Mouse (Mus musculus) intestine, postnatal 0 days (tissue): ENCODE data around the gene Ccdc194. TPM values are rescaled to one million over a fixed set of nuclear protein-coding genes. Genes with fewer than 3 reads are reported as not detected.

Source experiments
- ATAC-seq: fragments of 200-750 bp; cut with Nextera tagmentation; 2 replicates; pipeline ENCODE4 v1.8.0; 2017; ENCODE audit warnings: mild to moderate bottlenecking, moderate TSS enrichment, moderate library complexity
- H3K27ac ChIP-seq: fragments of 300-500 bp; sonication (generic); 2 replicates; pipeline ENCODE4 v1.5.1; 2014; ENCODE audit warnings: mild to moderate bottlenecking, low read depth, low read length, moderate library complexity
- H3K27me3 ChIP-seq: fragments of 300-500 bp; sonication (generic); replicated peaks from 2 replicates; pipeline ENCODE4 v1.6.1; 2014; ENCODE audit warnings: low read length, mixed read lengths; ENCODE audit not compliant: control insufficient read depth, insufficient read depth
- H3K36me3 ChIP-seq: fragments of 300-500 bp; sonication (generic); 2 replicates; pipeline ENCODE4 v1.6.1; 2014; ENCODE audit warnings: mild to moderate bottlenecking, moderate library complexity; ENCODE audit not compliant: control insufficient read depth, insufficient read depth
- H3K4me1 ChIP-seq: fragments of 300-500 bp; sonication (generic); replicated peaks from 2 replicates; pipeline ENCODE4 v1.6.1; 2014; ENCODE audit warnings: antibody characterized with exemption, low read length, mixed read lengths; ENCODE audit not compliant: control insufficient read depth, insufficient read depth
- H3K4me2 ChIP-seq: fragments of 300-500 bp; sonication (generic); replicated peaks from 2 replicates; pipeline ENCODE4 v1.6.1; 2014; ENCODE audit warnings: low read depth, mild to moderate bottlenecking, moderate library complexity
- H3K4me3 ChIP-seq: fragments of 300-500 bp; sonication (generic); 2 replicates; pipeline ENCODE4 v1.5.1; 2014; ENCODE audit warnings: low read depth, low read length
- H3K9ac ChIP-seq: fragments of 300-500 bp; sonication (generic); 2 replicates; pipeline ENCODE4 v1.6.1; 2014; ENCODE audit warnings: mild to moderate bottlenecking, low read depth, low read length
- H3K9me3 ChIP-seq: fragments of 300-500 bp; sonication (generic); 2 replicates; pipeline ENCODE4 v1.6.1; 2016; ENCODE audit warnings: mixed run types; ENCODE audit not compliant: control insufficient read depth
- CTCF ChIP-seq: sonication (generic); IDR thresholded peaks from 2 replicates; pipeline ENCODE4 v1.5.1; 2016; ENCODE audit warnings: low read depth, mild to moderate bottlenecking, control low read depth, antibody characterized with exemption, moderate library complexity
- WGBS: fragments of 180-500 bp; shearing (Covaris S2); extraction: QIAGEN DNeasy Blood & Tissue Kit; methylation state at CpG from one replicate; pipeline ENCODE4 v1.1.7; 2014; 5-methylcytosine and 5-hydroxymethylcytosine counted together
- polyA plus RNA-seq: library from polyadenylated mRNA; unstranded; fragments of >200 nt; fragmentation: Nextera tagmentation; extraction: Ambion mirVana; gene quantifications from 2 replicates; pipeline ENCODE4 v1.2.1, GENCODE M21; 2015

Ccdc194 gene
- polyA plus RNA-seq, 1 experiment from 2014 or later = 0.08 TPM

DNA sequence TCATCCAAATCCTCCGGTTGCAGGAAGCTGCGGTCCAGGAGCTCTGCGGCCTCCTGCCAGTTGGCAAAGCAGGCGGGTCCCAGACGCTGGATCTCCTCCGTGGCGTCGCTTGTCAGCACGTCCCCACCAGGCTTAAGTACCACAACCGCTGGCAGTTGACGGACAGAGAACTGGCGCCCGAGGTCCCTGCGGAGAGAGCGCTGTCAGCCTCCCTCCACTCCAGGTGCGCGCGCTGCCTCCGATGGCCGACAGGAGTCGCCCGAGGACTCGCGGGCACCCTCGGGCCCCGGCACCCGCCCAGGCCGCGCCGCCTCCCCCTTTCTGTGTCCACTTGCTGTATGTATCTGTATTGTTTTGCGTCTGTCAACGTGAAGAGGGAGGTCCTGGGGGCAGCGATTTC, 37.2 kb upstream of the Ccdc194 start:
- no peak overlapping the region for H3K27ac ChIP-seq
- no peaks in the 10 kb centered on the region; the same call in 1 of the 2 replicates for H3K9me3 ChIP-seq
- TF ChIP-seq CTCF = peak; percentile 95
- H3K4me3 ChIP-seq = 0 out of 2 replicates have a peak overlapping the region, but pooled peaks have one; percentile 5
- peaks cover 5% of the 10 kb centered on the region for H3K4me1 ChIP-seq
- WGBS = under 1% methylated on average over 33 of the region's 33 CpGs
- H3K27me3 ChIP-seq = peaks cover 45% of the 10 kb centered on the region
- no peaks in the 10 kb centered on the region for H3K36me3 ChIP-seq
- peak; percentile 58 for ATAC-seq
- H3K4me2 ChIP-seq = peak overlapping the region; percentile 57
- no peak overlapping the region for H3K9ac ChIP-seq

DNA sequence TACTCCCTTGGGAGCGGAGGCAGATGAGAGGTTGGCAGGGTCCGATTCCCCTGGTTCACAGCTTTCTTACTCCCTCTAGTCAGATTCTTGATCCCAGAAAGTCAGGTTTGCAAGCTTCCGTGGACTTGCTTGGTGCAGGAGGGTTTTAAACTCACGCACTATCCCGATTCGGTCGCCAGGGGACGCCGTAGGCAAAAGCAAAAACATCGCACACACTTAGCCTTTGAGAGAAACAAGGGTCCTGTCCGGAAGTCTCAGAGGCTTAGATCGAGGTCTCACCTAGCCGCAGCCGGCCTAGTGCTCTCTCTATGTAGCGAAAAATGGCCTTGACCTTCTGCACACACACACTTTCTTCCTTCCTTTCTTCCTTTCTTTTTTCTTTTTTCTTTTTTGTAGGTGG, 35.9 kb upstream of the Ccdc194 start:
- H3K4me3 ChIP-seq = no peak overlapping the region
- H3K36me3 ChIP-seq = no peaks in the 10 kb centered on the region
- H3K4me1 ChIP-seq = peaks cover 5% of the 10 kb centered on the region
- peaks cover 50% of the 10 kb centered on the region for H3K27me3 ChIP-seq
- H3K4me2 ChIP-seq = no peak overlapping the region
- H3K9me3 ChIP-seq = no peaks in the 10 kb centered on the region; the same call in 1 of the 2 replicates
- 3% methylated on average over 15 of the region's 15 CpGs for WGBS
- no peak overlapping the region for H3K9ac ChIP-seq
- H3K27ac ChIP-seq = no peak overlapping the region
- no peak for ATAC-seq
- TF ChIP-seq CTCF = peak; percentile 95

DNA sequence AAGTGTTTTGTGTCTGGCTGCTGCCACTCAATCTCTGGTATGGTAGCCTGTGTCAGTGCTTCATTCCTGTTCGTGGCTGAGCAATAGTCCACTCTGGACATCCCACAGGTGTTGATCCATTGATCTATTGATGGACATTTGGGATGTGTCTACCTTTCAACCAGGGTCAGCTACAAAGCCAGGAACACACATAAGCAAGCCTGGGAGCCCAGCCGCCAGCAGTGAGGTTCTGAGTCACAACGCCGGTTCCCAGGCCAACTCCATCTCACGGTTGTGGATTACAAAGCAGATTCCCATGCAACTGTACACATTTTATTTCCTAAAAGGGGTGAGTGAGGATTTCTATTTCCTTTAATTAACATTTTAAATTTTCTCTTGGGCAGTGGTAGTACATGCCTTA, 35.3 kb upstream of the Ccdc194 start:
- H3K9ac ChIP-seq = no peak overlapping the region
- 82% methylated on average over 5 of the region's 5 CpGs for WGBS
- no peak for TF ChIP-seq CTCF
- H3K27me3 ChIP-seq = peaks cover 50% of the 10 kb centered on the region
- no peak for ATAC-seq
- peaks cover 5% of the 10 kb centered on the region for H3K4me1 ChIP-seq
- no peak overlapping the region for H3K4me2 ChIP-seq
- H3K36me3 ChIP-seq = no peaks in the 10 kb centered on the region
- H3K9me3 ChIP-seq = no peaks in the 10 kb centered on the region; the same call in 1 of the 2 replicates
- no peak overlapping the region for H3K27ac ChIP-seq
- H3K4me3 ChIP-seq = no peak overlapping the region

DNA sequence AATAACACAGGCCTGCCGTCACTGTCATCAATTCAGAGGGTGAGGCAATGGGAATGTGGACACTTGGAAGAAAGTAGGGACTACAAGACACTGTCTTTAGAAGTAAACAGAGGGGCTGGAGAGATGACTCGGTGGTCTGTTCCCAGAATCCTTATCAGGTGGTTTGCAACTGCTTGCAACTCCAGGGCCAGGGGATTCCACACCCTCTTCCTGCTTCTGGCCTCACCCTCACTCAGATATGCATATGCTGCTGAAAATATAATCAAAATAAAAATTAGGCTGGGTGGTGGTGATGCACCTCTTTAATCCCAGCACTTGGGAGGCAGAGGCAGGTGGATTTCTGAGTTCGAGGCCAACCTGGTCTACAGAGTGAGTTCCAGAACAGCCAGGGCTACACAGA, 34.6 kb upstream of the Ccdc194 start:
- Histone ChIP-seq H3K27ac (no peak overlapping the region), H3K36me3 (no peaks in the 10 kb centered on the region), H3K4me3 (no peak overlapping the region), H3K9ac (no peak overlapping the region), H3K27me3 (peaks cover 55% of the 10 kb centered on the region), H3K4me1 (peaks cover 5% of the 10 kb centered on the region), H3K4me2 (no peak overlapping the region), H3K9me3 (no peaks in the 10 kb centered on the region; the same call in 1 of the 2 replicates)
- TF ChIP-seq CTCF = no peak
- WGBS = 74% methylated on average over 3 of the region's 3 CpGs
- no peak for ATAC-seq

DNA sequence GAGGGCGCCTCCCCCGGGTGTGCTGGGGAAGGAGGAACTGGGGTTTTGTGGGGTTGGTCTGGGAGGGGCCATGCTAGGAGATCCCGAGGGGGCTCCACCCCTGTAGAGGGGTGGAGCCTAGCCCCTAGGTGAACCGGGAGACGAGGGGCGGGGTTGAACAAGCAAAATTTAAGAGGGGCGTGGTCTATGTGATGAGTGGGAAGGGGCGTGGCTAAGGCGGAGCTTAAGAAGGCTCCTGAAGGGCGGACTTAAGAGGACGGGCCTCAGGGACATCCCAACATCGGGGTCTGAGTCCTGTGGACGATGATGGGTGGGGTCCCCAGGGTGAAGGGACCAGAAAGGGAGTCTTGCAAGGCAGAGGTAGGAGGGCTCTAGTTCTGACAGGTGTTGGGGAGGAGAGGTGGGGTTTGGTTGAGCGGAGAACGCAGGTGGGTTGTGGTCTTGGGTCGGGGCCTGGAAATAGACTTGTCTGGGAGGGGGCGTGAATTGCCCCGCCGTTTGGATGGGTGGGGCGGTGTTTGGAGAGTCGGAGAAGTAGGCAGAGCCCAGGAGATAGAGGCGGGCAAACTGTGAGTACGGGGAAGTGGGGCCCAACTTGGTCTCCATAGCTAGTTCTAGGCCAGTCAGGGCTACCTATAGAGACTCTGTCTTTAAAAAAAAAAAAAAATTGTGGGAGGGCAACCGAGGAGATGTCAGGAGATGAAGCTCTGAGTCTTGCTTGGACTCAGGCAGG, 33.6 kb upstream of the Ccdc194 start:
- Histone ChIP-seq H3K4me2 (peak overlapping the region; percentile 85), H3K4me1 (peaks cover 5% of the 10 kb centered on the region), H3K4me3 (peak overlapping the region; percentile 49), H3K9ac (peak overlapping the region; percentile 26; the same call in 1 of the 2 replicates), H3K36me3 (no peaks in the 10 kb centered on the region), H3K27ac (no peak overlapping the region), H3K27me3 (peaks cover 55% of the 10 kb centered on the region), H3K9me3 (no peaks in the 10 kb centered on the region; the same call in 1 of the 2 replicates)
- TF ChIP-seq CTCF = peak; percentile 19; the same call in 1 of the 2 replicates
- ATAC-seq = peak; percentile 23
- WGBS = 2% methylated on average over 24 of the region's 24 CpGs

DNA sequence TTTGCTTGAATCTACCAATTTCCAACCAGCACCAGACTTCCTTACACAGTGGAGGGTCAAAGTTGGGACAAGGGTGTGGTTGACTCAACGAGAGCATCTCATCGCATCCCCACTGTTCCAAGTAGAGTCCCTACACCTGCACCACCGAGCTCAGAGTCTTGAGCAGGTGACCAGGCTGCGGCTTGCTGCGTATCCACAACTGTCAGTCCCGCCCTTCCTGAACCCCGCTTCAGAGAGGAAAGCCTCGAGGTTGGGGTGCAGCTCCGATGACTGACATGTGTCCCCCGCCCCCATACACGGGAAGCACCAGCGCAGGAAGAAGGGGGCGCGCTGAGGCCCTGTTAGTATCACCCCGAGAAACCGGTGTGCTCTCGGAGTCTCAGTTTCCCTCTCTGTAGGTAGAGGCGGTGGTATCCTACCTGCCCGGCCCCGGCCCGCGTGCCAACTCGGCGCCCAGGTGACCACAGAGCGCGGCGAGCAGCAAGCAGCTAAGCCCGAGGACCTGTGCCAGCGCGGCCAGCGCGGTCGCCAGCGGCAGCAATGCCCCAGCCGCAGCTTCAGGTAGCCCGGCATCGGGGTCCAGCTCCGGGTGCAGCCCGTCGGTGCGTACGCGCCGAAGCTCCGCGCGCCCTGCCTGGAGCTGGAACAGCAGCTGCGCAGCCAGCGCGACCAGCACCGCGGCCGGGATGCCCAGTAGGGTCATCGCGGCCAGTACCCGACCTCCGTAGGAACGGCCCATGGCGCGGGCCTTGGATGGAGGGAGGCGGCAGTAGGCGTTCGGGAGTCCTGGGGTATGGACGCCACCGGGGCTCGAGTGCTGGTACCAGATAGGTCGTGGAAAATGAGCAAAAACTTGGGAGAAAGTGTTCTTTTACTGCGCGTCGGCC, 32.8 kb upstream of the Ccdc194 start, which contains the start of gene Tmem221:
TSS of gene Tmem221 (minus strand) at position 801 of the 887 bp plus-strand sequence.
- peak; percentile 8; the same call in 1 of the 2 replicates for ATAC-seq
- H3K9me3 ChIP-seq = no peaks in the 10 kb centered on the region
- H3K4me2 ChIP-seq = peak within 1 kb of the TSS; percentile 85
- H3K4me3 ChIP-seq = peak within 1 kb of the TSS; percentile 49
- H3K27ac ChIP-seq = no peak within 1 kb of the TSS
- peaks cover 5% of the 10 kb centered on the region for H3K4me1 ChIP-seq
- no peaks in the 10 kb centered on the region for H3K36me3 ChIP-seq
- peaks cover 55% of the 10 kb centered on the region for H3K27me3 ChIP-seq
- WGBS = 4% methylated on average over 70 of the region's 70 CpGs
- H3K9ac ChIP-seq = peak within 1 kb of the TSS; percentile 26
- TF ChIP-seq CTCF = no peak; the same call in 1 of the 2 replicates
